Mouse (Mus musculus) spleen, postnatal 36 days (tissue): Measurements from ENCODE around the gene Cdh16.

ENCODE experiments used
- DNase-seq, 2 experiments: peaks; one replicate each; pipeline ENCODE4 v3.0.0; 2022; ENCODE audit warnings: low spot score in 2 of 2, mixed read lengths in 1 of 2

Cdh16 gene

DNA sequence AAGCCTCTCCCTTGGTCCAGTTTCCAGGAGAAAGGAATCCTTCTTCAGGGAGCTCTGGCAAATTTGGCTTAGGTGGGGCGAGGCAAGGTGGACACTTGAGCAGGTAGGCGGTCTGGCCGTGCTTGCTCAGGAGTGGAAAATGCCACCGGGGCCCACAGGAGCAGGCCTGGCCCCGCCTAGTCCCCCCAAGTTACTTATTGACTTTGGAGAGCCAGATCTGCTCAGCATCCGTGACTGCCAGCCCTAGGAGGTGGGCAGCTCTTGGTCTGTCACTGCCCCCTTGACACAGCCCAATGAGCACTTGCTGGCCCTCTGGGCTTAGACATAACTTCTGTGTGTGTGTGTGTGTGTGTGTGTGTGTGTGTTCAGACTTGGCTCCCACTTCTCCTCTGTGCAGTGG, at the start of gene Cdh16:
TSS of gene Cdh16 (minus strand) at position 236 of the 400 bp plus-strand sequence.
- no peak for DNase-seq

DNA sequence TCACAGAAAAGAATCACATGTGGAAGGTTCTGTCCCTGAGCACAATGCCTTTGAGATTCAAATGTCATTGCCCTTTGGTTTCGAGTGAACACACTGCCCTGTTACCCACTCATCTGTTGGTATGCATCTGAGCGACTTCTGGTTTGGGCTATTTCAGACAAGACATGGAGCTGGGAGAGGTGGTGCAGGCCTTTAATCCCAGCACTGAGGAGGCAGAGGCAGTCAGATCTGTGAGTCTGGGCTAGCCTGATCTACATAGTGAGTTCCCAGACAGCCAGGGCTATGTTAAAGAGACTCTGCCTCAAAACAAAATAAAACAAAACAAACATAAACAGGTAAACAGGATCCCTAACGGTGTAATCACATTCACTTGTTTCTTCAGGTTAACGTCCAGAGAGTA, 31.4 kb upstream of the Cdh16 start:
- no peak for DNase-seq

DNA sequence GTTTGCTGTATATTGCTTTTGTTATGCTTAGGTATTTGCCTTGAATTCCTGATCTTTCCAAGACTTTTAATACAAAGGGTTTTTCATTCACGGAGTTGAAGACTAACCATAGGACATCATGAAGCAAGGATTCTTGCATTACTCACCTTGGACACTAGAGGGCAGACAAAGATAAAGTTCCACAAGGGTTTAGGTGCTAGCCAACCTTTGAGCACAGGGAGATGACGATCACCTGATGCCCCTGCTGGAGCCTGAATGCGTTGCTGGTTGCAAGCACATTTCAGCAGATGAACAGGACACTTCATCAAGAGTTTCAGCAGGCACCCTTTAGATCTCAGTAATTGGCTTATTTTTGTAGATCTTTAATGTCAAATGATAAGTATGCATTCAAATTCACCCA, 30.8 kb upstream of the Cdh16 start:
- DNase-seq: peak; percentile 73 to 79

DNA sequence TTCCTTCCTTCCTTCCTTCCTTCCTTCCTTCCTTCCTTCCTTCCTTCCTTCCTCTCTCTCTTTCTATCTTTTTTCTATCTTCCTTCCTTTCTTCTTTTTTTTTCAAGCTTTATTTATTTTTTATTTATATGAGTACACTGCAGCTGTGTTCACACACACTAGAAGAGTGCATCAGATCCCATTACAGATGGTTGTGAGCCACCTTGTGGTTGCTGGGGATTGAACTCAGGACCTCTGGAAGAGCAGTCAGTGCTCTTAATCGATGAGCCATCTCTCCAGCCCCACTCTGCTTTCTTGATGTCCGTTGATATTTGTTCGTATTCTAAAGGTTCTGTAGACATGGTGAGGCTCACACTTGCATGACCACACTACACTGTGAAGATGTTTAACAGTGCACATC, 20.0 kb upstream of the Cdh16 start:
- DNase-seq: peak in 1 of 2 experiments; percentile 0

DNA sequence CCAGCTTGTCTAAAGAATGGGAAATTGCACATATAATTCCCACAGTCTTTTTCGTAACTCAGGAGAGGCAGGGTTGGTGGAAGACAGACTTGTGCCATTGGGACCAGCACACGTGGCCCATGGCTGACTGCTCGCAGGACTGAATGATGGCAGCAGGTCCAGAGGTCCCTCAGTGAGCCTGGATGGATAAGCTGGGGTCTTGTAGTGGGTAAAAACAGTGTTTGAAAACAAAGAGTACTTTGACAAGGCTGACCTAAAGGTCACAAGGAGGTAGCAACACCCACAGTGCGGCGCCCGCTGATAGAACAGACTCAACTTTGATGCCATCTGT, 18.1 kb upstream of the Cdh16 start:
- DNase-seq: peak in 1 of 2 experiments; percentile 0

DNA sequence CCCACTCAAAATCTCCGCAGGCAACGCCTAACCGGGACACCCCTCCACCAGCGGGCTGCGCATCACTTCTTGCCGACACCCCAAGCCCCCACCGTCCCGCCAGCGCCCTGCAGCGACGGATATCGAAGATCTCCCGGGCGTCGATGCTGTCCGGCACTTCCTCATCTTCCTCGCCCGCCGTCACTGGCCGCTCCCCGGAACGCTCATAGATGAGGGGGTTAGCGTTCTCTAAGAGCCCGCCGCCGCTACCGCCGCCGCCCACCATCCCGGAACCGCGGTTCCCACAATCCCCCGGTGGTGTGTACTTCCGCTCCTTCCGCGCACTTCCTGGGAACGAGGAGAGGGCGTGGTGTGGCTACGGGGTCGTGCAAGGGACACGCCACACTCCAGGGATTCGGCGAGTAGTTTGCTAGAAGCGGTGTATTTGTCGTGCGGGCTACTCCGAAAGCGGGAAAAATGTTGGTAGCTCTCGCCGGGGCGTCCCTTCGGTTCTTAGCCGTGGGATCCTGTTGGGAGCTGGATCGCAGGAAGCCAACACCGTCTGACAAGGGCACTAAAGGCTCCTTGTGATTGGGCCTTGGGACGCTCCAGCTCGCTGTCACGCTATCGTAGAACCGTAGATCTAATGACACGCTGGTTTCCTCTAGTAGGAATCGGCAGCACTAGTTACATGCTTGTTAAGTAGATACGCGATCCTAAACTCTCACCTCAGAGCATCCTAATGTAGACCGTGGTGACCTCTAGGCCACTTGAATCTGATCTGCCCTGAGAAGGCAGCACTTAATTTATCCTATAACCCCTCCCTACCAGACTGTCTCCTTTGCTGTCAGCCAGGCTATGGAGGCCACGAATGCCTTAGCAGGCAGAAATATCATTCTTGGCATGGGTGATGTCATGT, 17.5 kb upstream of the Cdh16 start, which contains the start of gene Ciao2b:
TSS of gene Ciao2b (minus strand) at position 540 of the 898 bp plus-strand sequence.
- DNase-seq: peak; percentile 81 to 84

DNA sequence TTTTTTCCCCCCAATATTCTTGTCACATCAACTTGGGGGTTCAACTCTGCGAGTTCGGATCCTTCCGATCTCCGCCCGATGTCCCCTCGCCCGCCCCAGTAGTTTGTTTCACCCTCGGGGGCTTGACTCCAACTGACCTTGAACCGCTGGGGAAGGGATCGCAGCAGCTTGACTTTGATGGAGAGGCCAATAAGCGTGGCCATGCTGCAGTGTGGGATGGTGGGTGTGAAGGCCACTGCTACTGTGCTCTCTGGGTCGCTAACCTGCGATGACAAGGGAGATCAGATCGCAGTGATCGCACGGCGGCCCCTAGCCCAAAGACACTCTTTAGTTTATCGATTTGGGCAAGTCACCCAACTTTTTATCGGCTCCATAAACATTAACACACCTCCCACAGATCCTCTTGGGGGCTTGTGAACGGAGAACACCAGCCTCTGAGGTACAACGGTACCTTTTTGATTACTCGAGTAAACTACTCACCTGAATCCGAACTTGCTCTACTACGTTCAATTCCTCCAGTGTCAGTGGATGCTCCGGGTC, 16.7 kb upstream of the Cdh16 start:
- DNase-seq: no peak

DNA sequence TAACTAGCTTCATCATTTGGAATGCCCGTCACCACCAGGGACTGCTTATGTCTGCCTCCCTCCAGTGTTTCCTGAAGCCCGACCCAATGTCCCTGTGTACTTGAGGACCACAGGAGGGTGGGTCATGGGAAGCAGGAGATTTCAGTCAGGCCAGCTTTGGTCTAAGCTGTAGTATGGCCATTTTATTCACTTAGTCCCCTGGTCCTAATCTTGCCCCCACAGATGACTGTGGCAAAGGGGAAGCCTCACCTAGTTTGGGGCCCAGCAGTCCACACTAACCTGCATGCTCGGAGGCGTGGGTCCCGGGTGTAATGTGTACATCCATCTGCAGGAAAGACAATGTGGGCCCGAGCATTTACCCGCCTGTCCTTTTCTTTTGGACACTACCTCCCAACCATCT, 16.0 kb upstream of the Cdh16 start:
- DNase-seq: no peak

DNA sequence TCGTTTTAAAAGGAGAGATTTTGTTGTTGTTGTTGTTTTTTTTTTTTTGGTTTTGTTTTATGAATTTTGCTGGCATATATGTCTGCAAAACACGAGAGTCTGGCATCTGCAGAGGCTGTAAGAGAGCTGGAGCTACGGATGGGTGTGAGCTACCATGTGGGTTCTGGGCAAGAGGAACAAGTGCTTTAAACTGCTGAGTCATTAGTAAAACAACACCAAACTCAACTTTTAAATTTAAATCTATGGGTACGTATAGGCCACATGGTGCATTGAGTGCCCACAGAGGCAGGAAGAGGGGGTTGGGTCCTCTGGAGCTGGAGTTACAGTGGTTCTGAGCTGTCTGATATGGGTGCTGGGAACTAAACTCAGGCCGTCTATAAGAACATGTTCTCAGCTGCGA, 13.8 kb upstream of the Cdh16 start:
- DNase-seq: no peak

DNA sequence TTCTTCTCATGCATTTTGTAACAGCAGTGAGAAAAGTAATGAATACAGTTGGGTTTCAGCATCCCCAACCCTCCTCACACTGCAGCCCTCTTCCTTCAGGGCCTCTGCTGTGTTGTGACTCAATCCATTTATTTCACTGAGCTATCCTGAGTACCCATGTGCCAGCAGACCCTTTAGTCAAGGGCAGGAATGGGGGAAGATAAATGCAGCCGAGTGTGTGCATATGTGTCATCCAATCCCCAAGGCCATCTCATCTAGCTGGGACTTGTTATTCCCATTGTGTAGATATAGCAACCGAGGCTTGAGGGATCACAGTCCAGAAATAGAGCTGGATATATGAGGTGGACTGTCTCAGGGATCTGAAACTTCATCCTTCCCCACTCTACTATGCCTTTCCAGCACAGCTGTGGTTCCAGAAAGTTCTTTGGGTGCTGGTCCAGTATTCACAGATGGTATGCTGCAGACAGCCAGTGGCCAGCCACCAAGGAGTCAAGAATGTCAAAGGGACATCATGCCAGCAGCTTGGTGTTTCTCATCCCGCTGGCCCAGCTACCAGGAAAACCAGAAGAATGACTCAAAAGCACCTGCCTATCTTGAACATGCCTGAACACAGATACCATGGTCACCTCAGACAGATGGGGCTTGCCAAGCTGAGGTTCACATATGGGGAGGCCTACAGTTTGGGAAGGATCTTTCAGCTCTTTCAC, 11.0 kb upstream of the Cdh16 start:
- DNase-seq: no peak

DNA sequence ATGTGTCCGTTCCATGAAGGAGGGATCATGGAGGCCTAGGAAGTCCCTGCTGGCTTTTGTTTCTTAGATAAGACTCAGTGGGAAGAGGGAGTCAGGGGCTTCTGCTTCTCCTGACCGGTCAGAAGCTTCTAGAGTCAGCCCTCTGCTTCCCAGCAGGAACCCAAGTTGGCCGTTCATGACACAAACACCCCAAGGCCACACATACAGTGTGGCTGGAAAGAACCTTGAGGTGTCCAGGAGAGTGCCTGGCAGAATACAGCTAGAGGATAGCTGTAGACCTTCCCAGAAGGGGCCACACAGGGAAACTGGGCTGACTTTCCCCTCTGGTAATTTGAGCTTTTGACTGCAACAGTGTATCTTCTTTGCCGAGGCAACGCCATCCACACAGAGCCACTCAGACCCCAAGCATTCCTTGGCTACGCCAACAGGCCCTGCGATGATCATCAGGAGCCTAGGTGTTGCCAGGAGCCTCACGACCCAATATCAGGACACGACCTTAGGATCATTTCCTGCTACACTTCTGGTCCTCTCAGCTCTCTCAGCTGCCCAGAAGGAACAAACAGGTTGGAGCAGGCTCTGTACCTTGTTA, 9.1 kb upstream of the Cdh16 start:
- DNase-seq: no peak

DNA sequence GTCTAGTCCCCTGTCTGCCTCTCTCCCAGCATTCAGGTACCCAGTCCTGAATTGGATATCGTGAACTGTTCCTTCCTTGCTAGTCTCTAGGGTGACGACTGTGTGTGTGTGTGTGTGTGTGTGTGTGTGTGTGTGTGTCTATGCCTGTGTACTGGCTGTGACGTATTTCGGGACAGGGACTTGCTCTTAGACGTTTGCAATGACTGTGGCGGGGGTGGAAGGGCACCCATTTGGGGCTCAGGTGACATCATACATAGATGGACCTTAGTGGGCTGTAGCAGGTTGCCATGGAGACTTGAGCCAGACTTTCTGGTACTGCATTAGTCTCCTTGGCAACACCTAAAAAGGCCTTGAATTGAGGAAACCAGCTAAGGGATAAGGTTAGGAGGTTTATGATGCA, 8.3 kb upstream of the Cdh16 start:
- DNase-seq: no peak

DNA sequence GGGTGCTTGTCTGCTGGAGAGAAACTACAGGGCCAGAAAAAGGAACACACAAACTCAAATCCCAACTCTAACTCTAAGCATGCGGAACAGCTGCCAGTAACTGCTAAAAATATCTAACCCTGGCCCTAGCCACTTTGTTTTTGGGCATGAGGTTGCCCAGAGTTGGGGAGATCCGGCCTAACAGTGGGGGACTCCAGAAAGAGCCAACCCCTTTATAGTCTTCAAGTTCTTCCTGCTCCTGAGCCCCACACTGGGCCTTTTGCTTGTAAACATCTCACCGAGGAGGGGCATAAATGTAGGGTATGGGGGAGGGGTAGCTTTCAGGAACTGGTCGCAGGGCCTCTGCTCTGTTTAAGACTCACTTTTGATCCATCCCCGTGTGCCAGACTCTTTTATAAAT, 7.8 kb upstream of the Cdh16 start:
- DNase-seq: peak in 1 of 2 experiments; percentile 18

DNA sequence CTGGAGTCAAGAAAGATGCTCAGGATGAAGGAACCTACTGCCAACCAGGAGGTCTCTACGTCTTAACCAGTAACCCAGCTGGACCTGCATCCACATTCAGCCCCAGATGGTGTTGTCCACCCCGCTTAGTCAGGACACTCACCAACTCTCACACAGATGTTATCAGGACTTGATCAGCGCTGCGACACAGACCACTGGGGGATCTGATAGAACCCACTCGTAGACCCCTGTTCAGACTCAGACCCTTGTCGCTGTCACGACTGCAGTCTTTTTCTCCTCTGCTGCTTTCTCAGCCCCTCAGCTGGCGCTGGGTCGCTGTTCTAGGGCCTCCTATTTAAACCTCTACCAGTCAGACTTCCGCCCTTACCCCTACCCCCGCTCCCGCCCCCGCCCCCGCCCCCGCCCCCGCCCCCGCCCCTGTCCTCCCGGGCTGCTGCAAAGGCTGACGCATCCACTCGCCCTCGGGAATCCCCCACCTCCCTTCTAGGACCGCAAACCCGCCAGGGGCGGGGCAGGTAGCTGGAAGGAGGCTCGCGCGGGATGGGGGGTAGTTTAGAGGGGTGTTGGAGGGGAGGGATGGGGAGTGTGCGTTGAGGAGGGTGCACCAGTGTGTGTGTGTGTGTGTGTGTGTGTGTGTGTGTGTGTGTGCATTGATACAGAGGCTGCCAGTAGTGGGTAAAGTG, 6.9 kb upstream of the Cdh16 start, which contains the start of gene Rrad:
TSS of gene Rrad (minus strand) at position 347 of the 683 bp plus-strand sequence.
- peak; percentile 85 to 87 for DNase-seq

DNA sequence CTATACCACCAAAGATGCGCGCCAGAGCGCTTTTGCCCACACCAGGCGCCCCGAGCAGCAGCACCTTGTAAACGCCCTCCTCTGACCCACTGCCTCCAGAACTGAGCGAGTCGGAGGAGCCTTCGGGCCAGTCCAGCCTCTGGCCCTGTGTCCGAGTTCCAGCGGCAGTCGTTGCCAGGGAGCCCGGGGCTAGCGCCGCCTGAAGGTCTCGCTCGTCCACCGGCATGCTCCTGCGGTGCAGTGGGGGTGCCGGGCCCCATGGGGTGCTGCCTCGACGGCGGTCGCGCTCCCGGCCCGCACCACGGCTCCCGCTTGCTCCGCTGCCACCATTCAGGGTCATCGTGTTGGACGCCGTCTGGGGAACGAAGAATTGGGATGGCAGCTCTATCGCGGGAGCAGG, 6.4 kb upstream of the Cdh16 start:
- DNase-seq: peak in 1 of 2 experiments; percentile 12

DNA sequence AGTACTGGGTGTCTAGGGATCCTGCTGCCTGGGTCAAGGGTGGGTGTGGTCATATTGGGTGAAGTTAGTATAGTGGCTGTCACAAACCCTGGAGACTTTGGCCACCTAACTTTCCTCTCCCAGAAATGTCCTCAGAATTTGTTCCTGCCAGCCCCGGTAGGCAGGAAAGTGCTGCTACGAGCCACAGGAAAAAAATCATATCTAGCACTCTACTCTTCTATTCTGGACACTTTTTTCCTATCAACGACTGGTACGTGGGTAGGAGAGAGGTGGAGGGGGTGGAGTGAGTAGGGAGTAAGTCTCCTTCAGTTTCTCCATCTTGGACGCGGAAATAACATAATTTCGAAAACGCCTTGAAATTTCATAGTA, 5.9 kb upstream of the Cdh16 start:
- no peak for DNase-seq

DNA sequence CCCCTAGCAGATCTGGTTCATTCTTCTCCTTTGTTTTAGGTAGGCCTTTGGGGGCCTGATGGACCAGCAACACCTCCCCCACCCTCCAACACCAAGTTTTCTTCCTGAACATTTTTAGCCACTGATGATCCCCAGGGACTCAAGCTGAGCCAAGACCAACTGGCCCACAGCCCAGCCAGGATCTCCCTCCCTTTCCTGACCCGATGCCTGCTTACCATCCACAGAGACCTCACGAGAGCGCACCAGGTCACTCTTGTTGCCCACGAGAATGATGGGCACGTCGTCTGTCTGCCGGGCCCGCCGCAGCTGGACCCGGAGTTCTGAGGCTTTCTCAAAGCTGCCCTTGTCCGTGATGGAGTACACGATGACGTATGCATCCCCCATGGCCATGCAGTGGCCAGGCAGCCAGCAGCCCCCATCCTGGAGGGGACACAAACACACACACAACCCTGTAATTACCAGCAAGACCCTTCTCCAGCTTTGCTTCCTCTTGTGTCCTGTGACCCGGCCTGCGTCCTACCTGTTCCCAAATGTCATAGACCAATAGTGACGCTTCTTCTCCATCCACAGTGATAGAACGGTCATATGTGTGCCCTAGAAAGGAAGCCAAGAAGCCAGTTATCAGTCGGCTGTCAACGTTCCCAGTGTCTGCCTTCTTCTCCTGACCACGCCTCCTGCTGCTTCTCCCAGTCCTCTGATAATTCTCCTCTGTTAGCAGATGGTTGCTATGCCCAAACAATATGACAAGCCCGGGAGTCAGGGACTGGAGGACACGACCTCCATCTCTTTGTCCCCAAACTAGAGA, 5.3 kb upstream of the Cdh16 start:
- DNase-seq: no peak

DNA sequence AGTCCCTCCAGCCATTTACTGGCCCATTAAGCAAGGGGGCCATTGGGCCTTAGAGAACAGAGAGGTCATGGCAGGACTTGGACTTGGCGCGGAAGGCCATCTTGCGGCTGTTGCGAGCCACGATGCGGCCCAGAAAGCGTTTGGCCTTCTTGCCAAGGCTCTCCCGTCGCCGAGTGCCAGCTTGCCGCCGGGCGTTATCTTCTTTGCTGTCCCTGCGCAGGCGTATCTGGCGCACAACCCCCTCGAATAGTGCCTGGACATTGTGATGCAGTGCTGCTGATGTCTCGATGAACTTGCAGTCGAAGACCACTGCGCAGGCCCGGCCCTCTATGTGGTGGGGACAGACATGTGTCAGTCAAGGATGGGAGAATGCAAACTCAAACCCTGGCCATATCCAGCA, 4.2 kb upstream of the Cdh16 start:
- DNase-seq: no peak

DNA sequence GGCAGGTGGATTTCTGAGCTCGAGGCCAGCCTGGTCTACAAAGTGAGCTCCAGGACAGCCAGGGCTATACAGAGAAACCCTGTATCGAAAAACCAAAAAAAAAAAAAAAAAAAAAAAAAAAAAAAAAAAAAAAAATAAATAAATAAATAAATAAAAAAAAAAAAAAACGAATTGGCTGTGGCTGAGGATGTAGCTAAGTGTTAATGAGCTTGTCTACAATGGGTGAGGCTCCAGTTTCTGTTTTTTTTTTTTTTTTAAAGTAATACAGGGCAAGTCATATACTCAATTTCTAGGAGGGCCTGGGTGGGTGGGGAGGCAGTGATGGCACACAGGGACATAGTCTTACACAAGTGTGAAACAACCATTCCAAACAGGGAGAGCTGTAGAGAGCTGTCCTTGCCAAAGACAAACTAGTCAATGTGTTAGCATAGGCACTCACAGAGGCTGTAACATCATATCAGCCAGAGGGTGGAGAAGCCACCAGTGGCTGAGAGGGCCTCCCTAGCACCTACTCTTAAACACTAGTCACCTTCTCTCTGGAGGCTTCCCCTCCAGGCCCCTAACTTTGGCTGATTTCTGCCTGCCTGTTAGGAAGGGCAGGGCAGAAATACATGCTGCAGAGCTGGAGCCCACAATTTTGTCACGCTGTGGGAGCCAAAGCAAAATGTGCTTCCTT, 3.0 kb upstream of the Cdh16 start:
- no peak for DNase-seq

DNA sequence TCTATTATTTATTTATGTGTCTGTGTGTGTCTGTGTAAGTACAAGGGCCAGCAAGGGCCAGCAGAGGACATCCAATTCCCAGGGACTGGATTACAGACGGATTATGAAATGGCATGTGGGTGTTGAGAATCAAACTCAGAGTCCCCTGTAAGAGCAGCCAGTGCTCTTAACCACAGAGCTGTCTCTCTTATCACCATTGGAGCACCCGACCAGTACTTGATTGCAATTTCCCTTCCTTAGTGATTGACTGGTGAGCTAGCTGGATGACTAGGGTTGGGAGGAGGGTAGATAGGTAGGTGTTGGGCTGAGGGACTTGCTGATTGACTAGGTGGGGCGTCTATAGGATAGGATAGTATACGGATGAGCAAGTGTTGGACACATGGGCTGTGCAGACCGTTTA, 3.4 kb downstream of the Cdh16 start:
- DNase-seq: no peak
